Mouse (Mus musculus): ENCODE results near the gene Adgrg5.

Gene Adgrg5

DNA sequence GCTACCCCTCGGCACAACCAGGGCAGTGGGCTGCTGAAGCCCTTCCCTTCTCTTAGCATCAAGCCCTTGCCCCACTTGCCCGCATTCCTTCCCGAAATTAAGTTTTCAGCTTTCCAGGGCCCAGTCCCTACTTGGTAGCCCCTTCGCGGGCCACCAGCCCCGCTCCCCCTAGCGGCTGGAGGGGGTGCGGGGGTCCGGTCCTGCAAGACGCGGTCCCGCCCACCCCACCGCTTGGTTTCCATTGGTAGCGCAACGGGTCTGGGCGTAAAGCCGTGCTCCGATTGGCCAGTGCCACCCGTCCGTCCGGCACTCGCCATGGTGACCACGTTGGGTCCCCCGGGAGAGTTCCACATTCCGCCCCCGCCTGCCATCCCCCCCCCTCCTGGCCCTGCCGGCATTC is 6.1 kb upstream of the Adgrg5 start:
- peak; percentile 85 to 89 for DNase-seq (ENCODE audit: low spot score in 2 of 2)

DNA sequence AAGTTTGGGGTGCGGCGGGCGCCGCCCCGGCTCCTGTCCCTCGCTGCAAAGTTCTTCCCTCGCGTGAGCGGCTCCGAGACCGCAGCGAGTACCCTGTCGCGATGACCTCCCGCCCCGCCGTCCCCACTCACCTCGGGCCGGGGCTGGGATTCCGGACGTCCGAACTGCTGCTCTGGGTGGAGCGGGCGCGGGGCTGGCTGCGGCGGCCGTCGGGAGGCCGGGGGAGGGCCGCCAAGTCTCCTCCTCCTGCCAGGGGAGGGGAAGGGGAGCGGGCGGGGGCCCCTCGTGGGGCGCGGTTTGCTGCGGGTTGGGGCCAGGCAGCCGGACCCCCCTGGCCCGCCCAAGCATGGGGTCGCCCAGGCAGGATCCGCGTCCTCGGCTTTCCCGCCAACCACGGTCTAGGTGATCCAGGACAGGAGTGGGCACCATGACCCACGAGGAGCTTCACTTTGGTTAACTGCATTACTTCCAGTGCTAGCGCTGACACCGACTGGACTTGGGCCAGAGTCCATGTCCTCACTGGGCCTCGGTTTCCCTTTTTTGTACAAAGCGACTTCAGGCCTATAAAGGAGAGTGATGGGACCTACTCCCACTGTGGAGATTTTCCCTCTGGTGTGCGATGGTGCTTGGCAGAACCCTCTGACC is 5.5 kb upstream of the Adgrg5 start, which contains the start of gene Ccdc102a:
TSS of gene Ccdc102a (minus strand) at position 248 of the 645 bp plus-strand sequence.
- no peak for DNase-seq (ENCODE audit: low spot score in 2 of 2)

DNA sequence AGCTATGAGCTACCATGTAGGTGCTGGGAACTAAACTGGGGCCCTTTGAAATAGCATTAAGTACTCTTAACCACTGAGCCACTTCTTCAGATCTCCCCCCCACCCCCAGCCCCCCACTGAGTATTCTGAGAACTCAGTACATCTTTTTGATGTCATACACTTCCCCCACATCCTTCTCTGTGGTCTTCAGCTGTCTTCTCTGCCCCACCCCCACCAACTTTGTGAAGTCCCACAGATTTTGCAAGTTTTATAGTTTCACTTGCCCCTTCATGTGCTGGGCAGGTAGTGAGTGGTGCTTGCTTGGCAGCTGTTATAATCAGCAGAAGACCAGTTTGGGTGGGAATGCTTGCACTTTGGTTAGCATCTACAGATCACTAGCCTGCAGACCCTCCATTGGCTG is 4.2 kb upstream of the Adgrg5 start:
- DNase-seq (ENCODE audit: low spot score in 2 of 2) = no peak

DNA sequence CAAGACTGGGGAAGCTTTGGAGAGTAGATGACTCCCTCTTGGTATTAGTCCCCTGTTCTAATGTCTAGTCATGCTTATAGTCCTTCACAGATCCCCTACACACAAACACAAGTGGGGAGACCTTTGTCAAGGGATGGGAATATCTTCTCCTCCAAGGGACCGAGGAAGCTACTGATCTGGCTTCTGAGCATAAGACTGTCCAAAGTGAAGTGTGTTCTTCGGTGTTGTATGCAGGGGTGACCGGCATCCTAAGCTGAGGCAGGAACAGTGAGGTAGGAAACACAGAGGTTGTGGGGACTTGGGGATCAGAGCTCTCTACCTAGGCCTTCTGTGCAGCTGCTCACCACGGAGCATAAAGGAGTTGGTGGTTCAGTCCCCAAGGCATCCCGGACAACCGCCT is 1.3 kb upstream of the Adgrg5 start:
- DNase-seq (ENCODE audit: low spot score in 2 of 2) = no peak

DNA sequence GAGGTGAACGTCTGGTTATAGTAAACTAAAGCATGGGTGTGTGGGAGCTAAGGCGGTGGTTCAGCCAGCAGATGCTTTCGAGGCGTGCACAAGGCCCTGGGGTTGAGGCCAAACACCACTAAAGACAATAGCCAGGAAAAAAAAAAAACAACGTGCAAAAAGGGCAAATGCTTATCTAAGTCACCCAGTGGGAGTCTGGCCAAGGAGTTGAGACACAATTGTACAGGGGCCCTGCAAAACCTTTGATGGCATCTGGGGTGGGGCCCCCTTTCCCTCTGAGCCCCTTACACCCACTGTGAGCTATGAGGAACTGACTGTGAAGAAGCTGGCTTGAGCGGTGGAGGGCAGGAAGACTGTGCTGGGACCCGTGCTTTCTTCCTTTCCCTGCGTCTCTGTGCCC is 892 bp upstream of the Adgrg5 start:
- DNase-seq (ENCODE audit: low spot score in 2 of 2) = no peak

DNA sequence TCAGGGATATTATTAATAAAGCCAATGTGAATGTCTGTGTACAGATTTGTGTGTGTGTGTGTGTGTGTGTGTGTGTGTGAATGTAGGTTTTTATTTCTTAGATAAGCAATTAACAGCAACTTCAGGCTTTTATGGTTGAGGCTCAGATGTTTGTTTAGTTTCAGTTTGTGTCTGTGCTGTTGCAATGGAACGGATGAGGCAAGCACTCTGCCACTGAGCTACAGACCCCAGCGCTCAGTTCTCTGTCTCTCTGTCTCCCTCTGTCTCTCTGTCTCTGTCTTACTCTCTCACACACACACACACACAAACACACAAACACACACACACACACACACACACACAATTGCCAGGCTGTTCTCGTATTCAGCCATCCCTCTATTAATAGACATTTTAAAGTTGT is 4.7 kb downstream of the Adgrg5 start:
- DNase-seq (ENCODE audit: low spot score in 2 of 2) = no peak

DNA sequence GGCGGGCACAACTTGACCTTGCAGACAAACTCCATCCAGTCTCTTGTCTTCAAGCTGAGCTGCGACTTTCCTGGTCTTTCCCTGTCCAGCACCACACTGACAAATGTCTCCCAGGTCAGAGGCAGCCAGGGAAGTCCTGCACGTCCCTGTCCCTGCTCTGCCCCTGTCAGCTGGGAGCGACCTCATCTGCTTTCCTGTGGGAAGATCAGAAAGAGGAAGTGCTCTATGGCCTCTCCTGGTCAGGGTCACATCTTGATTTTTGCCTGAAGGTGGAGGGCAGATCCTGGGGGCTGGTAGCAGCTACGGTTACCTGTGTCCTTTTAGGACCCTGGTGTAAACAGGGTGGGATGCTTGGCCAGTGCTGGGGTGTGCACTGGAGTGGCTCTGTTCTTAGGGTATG is 10.4 kb downstream of the Adgrg5 start:
- DNase-seq (ENCODE audit: low spot score in 2 of 2) = no peak

DNA sequence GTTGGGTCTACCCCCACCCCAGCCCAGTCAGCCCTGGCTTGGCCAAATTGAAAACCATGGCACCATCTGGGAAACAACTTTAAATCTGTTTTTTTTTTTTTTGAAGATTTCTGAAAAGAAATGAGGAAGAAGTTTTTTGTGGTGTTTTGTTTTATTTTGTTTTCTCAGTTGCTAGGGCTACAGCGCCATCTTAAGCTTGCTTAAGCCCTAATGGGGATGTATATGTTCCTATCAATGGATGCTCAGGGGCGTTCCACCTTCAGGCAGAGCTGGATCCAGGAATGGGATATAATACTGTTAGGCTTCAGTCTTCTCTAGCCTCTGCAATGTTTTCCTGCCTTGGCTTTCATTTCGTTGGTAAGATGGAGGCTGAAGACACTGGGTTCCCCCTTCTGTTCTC is 11.7 kb downstream of the Adgrg5 start:
- no peak for DNase-seq (ENCODE audit: low spot score in 2 of 2)

DNA sequence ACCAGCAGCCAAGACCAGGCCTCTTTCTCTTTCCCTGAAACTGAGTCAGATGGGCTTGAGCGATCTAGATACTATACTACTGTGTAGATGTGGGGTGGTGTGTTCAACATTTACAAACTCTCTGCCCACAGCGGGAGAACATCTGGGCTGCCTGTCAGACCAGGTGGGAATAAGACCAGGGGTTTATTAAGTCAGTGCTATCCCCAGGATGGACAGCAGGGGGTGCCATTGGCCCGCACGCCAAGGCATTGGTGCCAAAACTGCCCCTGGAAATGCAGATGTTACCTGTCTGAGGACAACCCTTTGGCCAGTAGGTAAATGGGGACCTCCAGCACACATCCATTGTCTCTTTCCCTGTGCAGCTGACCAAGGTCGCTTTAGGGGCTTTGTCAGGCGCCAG is 19.1 kb downstream of the Adgrg5 start:
- peak in 1 of 2 experiments; percentile 54 for DNase-seq (ENCODE audit: low spot score in 2 of 2)

DNA sequence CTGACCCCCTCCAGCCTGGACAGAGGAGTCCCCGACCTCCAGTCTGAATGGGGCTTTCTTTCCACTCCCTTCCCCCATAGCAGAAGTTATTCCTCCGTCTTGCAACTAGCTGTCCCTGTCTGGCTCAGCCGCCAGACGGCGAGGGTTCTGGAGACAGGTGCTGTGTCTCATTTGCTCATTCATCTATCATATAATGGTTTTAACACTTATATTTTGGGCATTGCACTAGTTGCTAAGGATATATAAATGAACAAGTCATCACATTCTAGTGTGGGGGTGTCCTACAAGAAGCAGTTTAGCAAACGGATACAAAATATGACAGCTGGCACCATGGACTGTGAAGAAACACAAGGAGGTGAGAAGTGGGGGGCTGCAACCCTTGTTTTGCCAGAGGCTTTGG is 21.7 kb downstream of the Adgrg5 start:
- DNase-seq (ENCODE audit: low spot score in 2 of 2) = peak; percentile 46 to 68

DNA sequence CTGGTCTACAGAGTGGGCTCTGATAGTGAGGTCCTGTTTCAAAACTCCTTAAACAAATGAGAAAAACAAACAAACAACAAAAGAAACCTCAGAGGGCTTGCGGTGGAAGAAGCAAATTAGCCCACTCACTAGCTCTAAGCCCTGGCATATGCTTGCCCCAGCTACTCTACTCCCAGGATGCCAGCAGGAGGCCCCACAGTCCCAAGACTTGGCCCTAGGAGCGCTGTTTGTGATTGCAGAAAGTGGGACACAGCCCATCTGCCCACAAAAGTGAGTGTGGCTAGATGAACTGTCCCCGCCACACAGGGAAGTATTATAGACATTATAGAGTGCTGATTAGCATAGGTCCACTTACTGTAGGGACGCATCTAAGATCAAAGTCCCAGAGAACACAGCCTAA is 24.9 kb downstream of the Adgrg5 start:
- DNase-seq (ENCODE audit: low spot score in 2 of 2) = no peak

DNA sequence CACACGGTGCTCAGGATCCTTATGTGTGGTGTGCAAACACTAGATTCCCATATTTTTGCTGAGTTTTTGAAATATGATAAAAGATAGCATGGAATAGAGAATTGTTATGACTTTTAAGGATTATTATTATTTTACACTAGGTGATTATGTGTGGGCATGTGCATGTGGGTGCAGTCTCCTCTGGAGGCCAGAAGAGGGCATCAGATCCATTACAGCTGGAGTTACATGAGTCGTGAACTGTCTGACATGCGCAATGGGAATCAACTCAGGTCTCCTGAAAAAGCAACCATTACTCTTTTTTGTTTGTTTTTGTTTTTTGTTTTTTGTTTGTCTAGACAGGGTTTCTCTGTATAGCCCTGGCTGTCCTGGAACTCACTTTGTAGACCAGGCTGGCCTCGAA is 25.5 kb downstream of the Adgrg5 start:
- DNase-seq (ENCODE audit: low spot score in 2 of 2) = no peak

DNA sequence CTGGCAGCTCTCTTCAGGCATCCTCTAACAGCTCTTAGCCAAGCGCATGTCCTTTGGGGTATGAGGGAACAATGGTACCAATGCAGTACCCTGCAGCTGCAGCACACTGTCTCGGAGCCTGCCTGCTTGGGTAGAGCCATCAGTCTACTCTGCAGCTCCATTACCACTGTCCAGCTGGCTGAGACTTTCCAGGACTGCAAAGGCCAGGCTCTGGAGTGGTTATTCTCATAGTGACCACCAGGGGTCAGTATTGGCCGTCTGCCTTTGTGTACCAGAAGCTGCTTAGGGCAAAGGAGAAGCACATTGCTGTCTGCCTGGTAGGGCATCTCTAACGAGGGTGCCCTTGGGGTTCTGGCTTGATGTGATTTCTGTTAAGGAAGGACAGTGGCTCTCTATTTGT is 26.6 kb downstream of the Adgrg5 start:
- DNase-seq (ENCODE audit: low spot score in 2 of 2) = peak; percentile 59 to 72

DNA sequence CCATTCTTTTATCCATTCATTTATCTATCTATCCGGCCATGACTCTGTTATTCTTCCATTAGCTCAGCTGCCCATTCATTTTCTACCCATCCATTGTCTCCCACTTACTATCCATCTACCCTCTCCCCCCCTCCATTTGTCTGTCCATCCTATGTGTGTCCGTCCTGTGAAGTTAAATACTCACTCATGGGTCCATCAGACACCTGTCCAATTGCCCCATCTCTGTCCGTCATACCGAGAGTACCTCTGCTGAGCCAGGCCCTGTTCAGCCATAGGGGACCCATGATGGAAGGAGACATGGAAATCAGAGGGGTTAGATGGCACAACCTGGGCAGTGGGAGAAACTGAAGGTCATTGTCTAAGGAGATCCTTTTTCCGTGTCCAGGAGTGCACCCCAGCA is 27.0 kb downstream of the Adgrg5 start:
- no peak for DNase-seq (ENCODE audit: low spot score in 2 of 2)

DNA sequence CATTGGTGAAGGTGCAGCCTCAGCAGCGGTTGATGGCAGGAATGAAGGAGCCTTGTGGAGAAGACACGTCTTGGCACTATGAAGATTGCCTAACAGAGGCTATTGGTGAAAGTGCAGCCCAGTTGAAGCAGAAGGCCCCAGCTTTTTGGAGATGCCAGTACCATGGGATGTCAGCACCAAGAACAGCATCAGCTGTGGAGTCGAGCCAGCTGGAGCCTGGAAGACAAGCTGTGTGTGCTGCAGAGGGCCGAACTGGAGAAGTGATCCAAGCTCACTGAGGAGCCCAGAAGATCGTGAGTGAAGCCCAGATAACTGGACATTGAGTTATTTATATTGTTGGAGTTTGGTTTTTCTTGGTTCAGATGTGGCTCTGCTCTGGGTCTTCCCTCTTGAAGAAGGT is 28.6 kb downstream of the Adgrg5 start:
- DNase-seq (ENCODE audit: low spot score in 2 of 2) = no peak

DNA sequence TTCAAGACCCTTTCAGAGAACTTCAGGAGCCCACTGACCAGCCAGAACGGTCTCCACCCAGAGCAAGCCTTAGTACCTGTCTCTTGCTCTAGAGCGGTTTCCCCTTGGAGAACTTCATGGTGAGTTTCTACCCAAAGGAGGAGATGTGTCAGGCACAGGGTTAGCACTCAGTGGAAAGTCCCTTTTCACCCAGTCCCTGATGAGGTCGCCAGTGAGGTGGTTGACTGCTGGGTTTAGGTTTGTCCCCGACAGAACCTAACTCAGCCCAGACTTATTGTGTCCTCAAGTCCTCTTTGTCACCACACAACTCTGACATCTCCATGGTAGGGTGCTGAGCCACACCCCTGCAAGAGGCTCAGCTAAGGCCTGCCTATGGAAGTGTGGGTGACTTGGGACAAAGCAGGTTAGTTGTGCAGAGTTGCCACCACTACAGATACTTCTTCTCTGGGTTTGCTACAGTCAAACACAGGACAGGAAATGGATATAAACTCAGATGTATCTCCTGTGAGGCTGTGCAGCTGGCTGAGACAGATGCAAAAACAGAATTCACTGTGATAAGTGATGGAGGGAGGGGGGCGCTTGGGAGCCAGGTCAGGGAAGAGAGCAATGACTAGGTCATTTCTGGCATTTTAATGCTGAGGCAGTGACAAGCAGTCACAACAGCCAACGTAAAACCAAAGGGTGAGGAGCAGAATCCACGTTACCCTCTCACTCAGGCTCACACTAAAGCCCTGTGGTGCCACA is 30.3 kb downstream of the Adgrg5 start:
- DNase-seq (ENCODE audit: low spot score in 2 of 2) = no peak

DNA sequence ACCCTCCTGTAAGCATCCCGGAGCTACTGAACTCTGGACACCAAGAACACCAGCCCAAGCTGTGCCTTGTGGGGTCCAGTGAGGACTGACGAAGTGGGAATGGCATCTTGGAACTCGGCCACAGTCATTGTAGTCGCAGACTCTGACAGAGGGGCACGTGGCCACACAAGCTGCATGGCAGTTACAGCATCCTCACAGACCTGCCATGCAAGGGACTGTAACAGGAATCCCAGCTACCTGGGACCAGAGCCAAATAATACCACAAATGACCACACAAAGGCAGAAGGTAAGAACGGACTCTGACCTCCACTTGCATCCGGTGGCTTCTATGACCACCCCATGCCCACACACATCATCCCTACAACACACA is 30.9 kb downstream of the Adgrg5 start:
- no peak for DNase-seq (ENCODE audit: low spot score in 2 of 2)

DNA sequence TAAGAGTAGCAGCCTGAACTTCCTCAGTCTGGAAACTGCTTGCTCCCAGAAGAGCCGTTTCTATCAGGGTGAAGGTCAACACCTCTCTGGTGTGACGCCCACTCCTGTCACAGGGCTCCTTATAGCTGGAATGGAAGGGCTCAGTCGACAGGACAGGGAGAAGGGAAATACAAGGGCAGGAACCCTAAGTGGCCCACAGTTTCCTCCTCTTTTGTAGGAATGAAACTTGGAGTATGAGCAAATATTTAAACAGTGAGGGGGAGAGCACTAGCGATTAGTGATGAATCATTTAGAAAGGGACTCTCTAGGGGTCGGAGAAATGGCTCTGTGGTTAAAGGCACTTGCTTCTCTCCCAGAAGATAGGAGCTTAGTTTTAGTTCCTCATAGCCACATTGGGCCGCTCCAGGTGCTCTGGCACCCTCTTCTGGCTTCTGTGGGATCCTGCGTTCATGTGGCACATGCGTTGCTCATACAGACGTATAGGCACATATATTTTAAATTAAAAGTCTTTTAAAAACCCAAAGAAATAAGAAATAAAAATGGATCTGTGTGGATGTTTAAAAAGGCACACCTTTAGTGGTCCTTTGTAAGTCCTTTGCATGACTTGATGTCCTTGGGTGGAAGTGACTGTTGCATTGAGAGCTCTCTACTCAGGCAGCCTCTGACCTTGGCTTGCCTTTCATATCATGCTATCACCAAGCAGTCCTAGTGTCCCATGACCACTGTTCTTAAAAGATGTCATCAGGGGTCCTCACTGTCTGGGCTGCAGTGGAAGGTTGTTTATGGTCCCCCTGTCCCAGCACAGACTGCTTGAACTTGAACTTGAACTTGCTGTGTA is 31.6 kb downstream of the Adgrg5 start:
- DNase-seq (ENCODE audit: low spot score in 2 of 2) = no peak

DNA sequence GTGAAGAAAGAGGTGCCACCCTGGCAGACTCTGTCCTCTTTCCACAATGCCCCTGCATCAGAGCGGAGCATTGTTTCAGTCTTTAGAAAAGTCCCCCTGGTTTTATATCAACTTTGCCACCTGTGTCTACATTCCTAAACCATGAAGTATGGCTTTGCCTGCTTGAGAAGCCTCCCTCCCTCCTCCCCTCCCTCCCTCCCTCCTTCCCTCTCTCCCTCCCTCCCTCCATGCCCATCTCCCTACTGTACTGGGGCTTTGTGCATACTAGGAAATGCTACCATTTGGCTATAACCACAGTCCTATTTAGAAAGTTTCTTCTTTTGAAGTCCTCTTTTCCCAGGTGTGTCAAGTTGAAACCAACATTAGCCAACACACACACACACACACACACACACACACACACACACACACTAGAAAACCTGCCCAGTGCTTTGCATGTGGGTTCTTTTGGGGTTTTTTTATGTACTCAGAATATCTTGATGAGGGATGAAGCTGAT is 32.6 kb downstream of the Adgrg5 start:
- no peak for DNase-seq (ENCODE audit: low spot score in 2 of 2)

DNA sequence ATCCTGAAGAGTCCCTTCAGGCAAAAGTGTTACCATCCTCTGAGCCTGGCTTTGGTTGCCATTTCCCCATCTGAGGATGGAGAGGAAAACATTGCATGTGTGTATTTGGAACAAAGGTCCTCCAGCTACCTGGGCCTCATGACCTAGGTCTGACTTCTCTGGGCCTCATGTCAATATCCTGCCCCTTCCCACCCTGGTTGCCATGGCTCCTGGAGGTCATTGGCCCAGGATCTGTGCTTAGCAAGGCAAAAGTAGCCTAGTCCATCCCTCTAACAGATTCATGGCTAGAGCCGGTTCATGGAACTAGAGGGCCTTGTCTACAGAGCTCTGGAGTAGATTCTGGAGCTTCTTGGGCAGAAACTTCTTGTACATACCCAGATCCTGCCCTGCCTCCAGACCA is 38.7 kb downstream of the Adgrg5 start:
- DNase-seq (ENCODE audit: low spot score in 2 of 2) = no peak

DNA sequence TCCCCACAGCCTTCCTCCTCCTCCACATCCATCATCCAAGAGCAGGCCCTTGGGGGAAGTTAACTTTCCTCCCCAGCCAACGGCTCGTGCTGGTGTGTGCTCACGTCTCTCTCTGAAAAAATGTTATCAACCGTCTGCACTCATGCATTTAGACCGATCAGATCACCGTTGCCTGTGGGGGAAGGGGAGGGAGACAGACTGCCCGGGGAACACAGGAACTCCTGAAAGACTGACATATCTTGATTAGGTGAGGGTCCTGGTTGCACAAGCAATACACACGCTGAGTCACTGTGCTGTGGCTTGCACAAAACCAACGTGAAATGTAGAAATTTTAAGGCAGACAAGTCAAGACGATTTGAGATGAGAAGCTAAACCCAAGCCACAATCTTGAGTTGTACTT is 41.3 kb downstream of the Adgrg5 start:
- DNase-seq (ENCODE audit: low spot score in 2 of 2) = no peak

DNA sequence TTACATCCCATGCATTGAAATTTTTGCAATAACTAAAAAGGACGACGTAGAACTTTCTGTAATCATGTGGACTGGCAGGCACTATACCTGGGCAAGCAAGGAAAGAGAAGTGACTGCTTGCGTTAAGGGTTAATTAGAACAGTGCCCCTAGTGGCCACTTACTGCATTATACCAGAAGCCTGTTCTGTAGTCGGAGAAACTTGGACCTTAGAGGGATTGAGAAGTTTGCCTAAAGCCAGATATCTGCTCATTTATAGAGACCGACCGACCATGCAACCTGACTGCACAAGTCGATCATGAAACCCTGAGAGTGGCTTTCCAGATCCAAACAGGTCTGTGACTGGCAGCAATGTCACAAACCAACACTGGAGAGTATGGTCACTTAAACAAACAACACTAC is 43.1 kb downstream of the Adgrg5 start:
- no peak for DNase-seq (ENCODE audit: low spot score in 2 of 2)

DNA sequence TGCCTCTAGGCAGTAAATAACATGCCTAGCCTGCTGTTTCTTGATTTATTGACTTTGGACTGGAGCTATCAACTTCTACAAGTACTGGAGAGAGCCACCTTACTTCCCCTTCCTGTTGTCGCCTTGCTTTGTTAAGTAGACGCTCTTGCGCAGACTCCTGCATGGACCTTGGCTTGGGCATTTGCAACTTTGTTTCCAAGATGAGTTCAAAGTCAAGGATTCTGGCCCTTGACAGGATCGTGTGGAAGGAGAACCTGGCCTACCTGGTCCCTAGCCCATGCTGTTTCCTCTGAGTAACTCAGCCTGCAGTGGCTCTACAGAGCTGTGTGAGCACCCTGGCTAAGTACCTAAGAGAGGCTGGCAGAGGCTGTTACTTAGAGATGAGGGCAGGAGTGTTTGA is 43.6 kb downstream of the Adgrg5 start:
- no peak for DNase-seq (ENCODE audit: low spot score in 2 of 2)

All from frontal cortex, postnatal 10 days (tissue).